Comparison of ENCODE assay signal across 9 mouse cellular contexts in genomic region chr2:73431959-73432396, GRCm38 (mm10). TPM values are rescaled to one million over a fixed set of nuclear protein-coding genes. Genes with fewer than 3 reads are reported as not detected.
DNase-seq lines count a peak whose midpoint lies in the region; ATAC-seq and TF ChIP-seq lines count a peak whose summit lies in the region.
"Had no signal": no experiment of that assay in that cellular context is flagged by ENCODE, and none has a peak within 500 bp of the region (broad histone marks: within the 10 kb centered on the region; RNA-seq: fewer than 3 reads in every experiment).

No protein-coding gene starts in this region.

- dilution Hi-C loops in CH12.LX (cut with MboI; ENCODE audit: extremely low pct_ligation_motif_present, extremely low pct_unique_long_range_greater_than_20kb, low sequenced_read_pairs), result no loop called here

- no peak overlapping the region for H3K4me2 ChIP-seq in CH12.LX (ENCODE audit: insufficient read depth, low read depth, poor library complexity, severe bottlenecking)
- peak overlapping the region; percentile 30 for H3K4me2 ChIP-seq in forebrain, embryonic 16.5 days (ENCODE audit: low read length)
- no peak overlapping the region; the same call in 1 of the 2 replicates for H3K4me2 ChIP-seq in limb, embryonic 14.5 days (replicated peaks; ENCODE audit: low read depth, low read length, severe bottlenecking)

- 30% methylated on average over 14 of the region's 14 CpGs for WGBS in forebrain, embryonic 16.5 days
- WGBS in limb, embryonic 14.5 days, result 21% methylated on average over 14 of the region's 14 CpGs

- H3K4me1 ChIP-seq in CH12.LX (ENCODE audit: control insufficient read depth in 1 of 2, insufficient read depth in 2 of 2), result peaks cover 0 to 7% of the 10 kb centered on the region in 2 experiments; a peak in 2 of 4 replicates
- 0 out of 2 replicates have a peak, but pooled peaks cover 3% of the 10 kb centered on the region for H3K4me1 ChIP-seq in forebrain, embryonic 16.5 days (replicated peaks; ENCODE audit: control insufficient read depth, insufficient read depth, low read length)
- peaks cover 5% of the 10 kb centered on the region; the same call in 1 of the 2 replicates for H3K4me1 ChIP-seq in limb, embryonic 14.5 days (ENCODE audit: control insufficient read depth, insufficient read depth, low read length)

- TF ChIP-seq RAD21 in CH12.LX (IDR thresholded peaks at IDR 0.05; ENCODE audit: low read depth, low read length), result no peak

- no peak for TF ChIP-seq EP300 in CH12.LX (IDR thresholded peaks at IDR 0.05; ENCODE audit: low read length)

- no peak for TF ChIP-seq POLR2A in CH12.LX (IDR thresholded peaks at IDR 0.05; ENCODE audit: low read depth, low read length)
- no peak for TF ChIP-seq POLR2A in limb, embryonic 14.5 days (IDR thresholded peaks at IDR 0.05; ENCODE audit: borderline replicate concordance, extremely low read depth, insufficient read depth, insufficient read length)

- peaks cover 61 to 88% of the 10 kb centered on the region in 2 experiments for H3K36me3 ChIP-seq in CH12.LX (replicated peaks in 1 of 2; ENCODE audit: control insufficient read depth in 1 of 2, insufficient read depth in 1 of 2, low read length in 1 of 2)
- no peaks in the 10 kb centered on the region for H3K36me3 ChIP-seq in forebrain, embryonic 16.5 days (ENCODE audit: control insufficient read depth, insufficient read depth)
- H3K36me3 ChIP-seq in limb, embryonic 14.5 days (ENCODE audit: control insufficient read depth, insufficient read depth, low read length), result peaks cover 42% of the 10 kb centered on the region

- ATAC-seq in forebrain, embryonic 16.5 days, result peak; percentile 74
- peak; percentile 28; the same call in 1 of the 2 replicates for ATAC-seq in limb, embryonic 14.5 days (ENCODE audit: low FRiP score, low read depth)

- no peaks in the 10 kb centered on the region for H3K27me3 ChIP-seq in CH12.LX (replicated peaks)
- no peaks in the 10 kb centered on the region for H3K27me3 ChIP-seq in forebrain, embryonic 16.5 days (replicated peaks; ENCODE audit: control insufficient read depth, insufficient read depth, low read length)
- no peaks in the 10 kb centered on the region for H3K27me3 ChIP-seq in limb, embryonic 14.5 days (ENCODE audit: control insufficient read depth, insufficient read depth, low read length)

- H3K27ac ChIP-seq in CH12.LX (ENCODE audit: insufficient read depth, low read depth), result no peak overlapping the region
- H3K27ac ChIP-seq in forebrain, embryonic 16.5 days (ENCODE audit: low read length), result no peak overlapping the region
- 0 out of 2 replicates have a peak overlapping the region, but pooled peaks have one; percentile 33 for H3K27ac ChIP-seq in limb, embryonic 14.5 days (replicated peaks; ENCODE audit: low read depth, low read length)
- H3K27ac ChIP-seq: macrophage had no signal

- TF ChIP-seq CTCF in CH12.LX (conservative IDR thresholded peaks at IDR 0.05 in 1 of 2, IDR thresholded peaks at IDR 0.05 in 1 of 2; ENCODE audit: low read depth in 2 of 2, low read length in 2 of 2), result no peak

- in situ Hi-C loops in CH12.LX (cut with MboI; ENCODE audit: low pct_ligation_motif_present, low pct_unique_long_range_greater_than_20kb, low sequenced_read_pairs), result no loop called here

- H3K9me3 ChIP-seq in CH12.LX (replicated peaks; ENCODE audit: low read length), result no peaks in the 10 kb centered on the region
- H3K9me3 ChIP-seq in forebrain, embryonic 16.5 days (ENCODE audit: control insufficient read depth, low read length), result no peaks in the 10 kb centered on the region
- H3K9me3 ChIP-seq in limb, embryonic 14.5 days (ENCODE audit: control insufficient read depth, low read length), result no peaks in the 10 kb centered on the region

- no peak overlapping the region for H3K4me3 ChIP-seq in CH12.LX (replicated peaks in 1 of 3; ENCODE audit: low read depth in 2 of 3, low read length in 2 of 3, poor library complexity in 1 of 3)
- peak overlapping the region; percentile 21 for H3K4me3 ChIP-seq in forebrain, embryonic 16.5 days (replicated peaks; ENCODE audit: low read length)
- no peak overlapping the region for H3K4me3 ChIP-seq in limb, embryonic 14.5 days (replicated peaks; ENCODE audit: low read length)

- H3K9ac ChIP-seq in CH12.LX (ENCODE audit: insufficient read depth, low read depth), result no peak overlapping the region
- peak overlapping the region; percentile 0; the same call in 1 of the 2 replicates for H3K9ac ChIP-seq in forebrain, embryonic 16.5 days (replicated peaks; ENCODE audit: low read depth, low read length)
- no peak overlapping the region for H3K9ac ChIP-seq in limb, embryonic 14.5 days (ENCODE audit: low read depth, low read length, severe bottlenecking)

- DNase-seq in embryo, embryonic 10.5 days (ENCODE audit: low spot score), result peak; percentile 58
- no peak for DNase-seq in embryo, embryonic 10 days (ENCODE audit: low spot score)
- DNase-seq in CH12.LX (ENCODE audit: extremely low read depth), result no peak
- peak; percentile 23 for DNase-seq in limb, embryonic 14.5 days (ENCODE audit: low spot score)
- DNase-seq in yolk sac, embryonic 10.5 days (ENCODE audit: low spot score), result peak; percentile 69
- DNase-seq in layer of hippocampus, adult 18-20 months (ENCODE audit: low spot score in 2 of 2), result no peak
- no peak for DNase-seq in cerebellum, adult 9-11 months

- H3K79me2 ChIP-seq in CH12.LX (replicated peaks; ENCODE audit: control insufficient read depth, extremely low read depth, insufficient read depth, poor library complexity, severe bottlenecking), result no peaks in the 10 kb centered on the region

TF ChIP-seq in CH12.LX, 34 proteins besides CTCF, POLR2A, EP300 and RAD21:
- TF ChIP-seq ZC3H11A (IDR thresholded peaks at IDR 0.05; ENCODE audit: low read depth, low read length) (no peak), BHLHE40 (IDR thresholded peaks at IDR 0.05; ENCODE audit: low read depth, low read length) (no peak), JUND (conservative IDR thresholded peaks at IDR 0.05; ENCODE audit: low read depth, low read length) (no peak), NELFE (IDR thresholded peaks at IDR 0.05; ENCODE audit: low read depth, low read length) (no peak), ZMIZ1 (IDR thresholded peaks at IDR 0.05; ENCODE audit: low read depth, low read length) (0 out of 2 replicates have a peak, but pooled peaks have one; percentile 35)
TF ChIP-seq in CH12.LX: peak in this region for 1.

RNA-seq across cellular contexts. Expression of gene Gpr155, which starts 45.6 kb away (rescaled TPM):
- total RNA-seq in CH12.LX (2012; rRNA removed) (3.2 and 4.4 TPM in 2 replicates), CH12.LX (2014; rRNA removed) (3.0 and 4.4 TPM in 2 replicates)
- polyA plus RNA-seq in CH12.LX (2012; ENCODE audit: insufficient read length, low read depth), result 4.0 and 5.7 TPM in 2 replicates
- polyA plus RNA-seq in forebrain, embryonic 16.5 days (2015; fragmentation: Nextera tagmentation; extraction: Ambion mirVana), result 12.2 and 14.3 TPM in 2 replicates
- polyA plus RNA-seq in limb, embryonic 14.5 days (2012; rRNA removed), result 3.0 and 3.9 TPM in 2 replicates
- 6.2 and 6.4 TPM in 2 replicates for polyA plus RNA-seq in limb, embryonic 14.5 days (2014; fragmentation: Nextera tagmentation; extraction: Ambion mirVana)
- total RNA-seq in layer of hippocampus, adult 18-20 months (2021), result 10 to 100 TPM; 52.1 to 58.5 TPM

Comparison
In these comparisons a context has a peak if more than half of its experiments do, and no peak if none do; other contexts are left out.
1. DNase-seq: peak in embryo, embryonic 10.5 days (single experiment), limb, embryonic 14.5 days (single experiment) and yolk sac, embryonic 10.5 days (single experiment); none in embryo, embryonic 10 days (single experiment), CH12.LX (single experiment), layer of hippocampus, adult 18-20 months (0 of 2) and cerebellum, adult 9-11 months (single experiment).